Mouse (Mus musculus) heart, embryonic 16.5 days (tissue): ENCODE results near the gene Mtmr4. TPM values are rescaled to one million over a fixed set of nuclear protein-coding genes. Genes with fewer than 3 reads are reported as not detected.
A peak's percentile ranks its signal among the peaks of the same experiment; 100 is the strongest.

Experiments used
- ATAC-seq: fragments of 200-750 bp; cut with Nextera tagmentation; replicated peaks from 2 replicates; pipeline ENCODE4 v1.8.0; 2017; ENCODE audit warnings: moderate number of reproducible peaks; ENCODE audit not compliant: insufficient read depth, low FRiP score; ENCODE audit errors: extremely low read depth
- H3K27ac ChIP-seq: fragments of 300-500 bp; sonication (generic); 2 replicates; pipeline ENCODE4 v1.5.1; 2014; ENCODE audit warnings: mild to moderate bottlenecking, low read length, control low read depth, moderate library complexity
- H3K27me3 ChIP-seq: fragments of 300-500 bp; sonication (generic); 2 replicates; pipeline ENCODE4 v1.6.1; 2014; ENCODE audit warnings: low read length, mixed read lengths; ENCODE audit not compliant: control insufficient read depth, insufficient read depth
- H3K36me3 ChIP-seq: fragments of 300-500 bp; sonication (generic); 2 replicates; pipeline ENCODE4 v1.6.1; 2014; ENCODE audit not compliant: control insufficient read depth, insufficient read depth
- H3K4me1 ChIP-seq: fragments of 300-500 bp; sonication (generic); 2 replicates; pipeline ENCODE4 v1.6.1; 2014; ENCODE audit warnings: low read length, mixed read lengths; ENCODE audit not compliant: control insufficient read depth, insufficient read depth
- H3K4me2 ChIP-seq: fragments of 300-500 bp; sonication (generic); 2 replicates; pipeline ENCODE4 v1.6.1; 2014; ENCODE audit warnings: low read depth, mild to moderate bottlenecking, control low read depth, low read length
- H3K4me3 ChIP-seq: fragments of 300-500 bp; sonication (generic); 2 replicates; pipeline ENCODE4 v1.5.1; 2014; ENCODE audit warnings: mild to moderate bottlenecking, control low read depth, low read length
- H3K9ac ChIP-seq: fragments of 300-500 bp; sonication (generic); 2 replicates; pipeline ENCODE4 v1.6.1; 2014; ENCODE audit warnings: low read length, control low read depth
- H3K9me3 ChIP-seq: fragments of 300-500 bp; sonication (generic); replicated peaks from 2 replicates; pipeline ENCODE4 v1.6.1; 2016; ENCODE audit warnings: low read length; ENCODE audit not compliant: control insufficient read depth
- WGBS: fragments of 180-500 bp; shearing (Covaris S2); extraction: QIAGEN DNeasy Blood & Tissue Kit; methylation state at CpG from one replicate; pipeline ENCODE4 v1.1.7; 2014; 5-methylcytosine and 5-hydroxymethylcytosine counted together
- polyA plus RNA-seq: library from polyadenylated mRNA; unstranded; fragments of >200 nt; fragmentation: Nextera tagmentation; extraction: Ambion mirVana; gene quantifications from 2 replicates; pipeline ENCODE4 v1.2.1, GENCODE M21; 2015

The Mtmr4 gene
- polyA plus RNA-seq, 1 experiment from 2014 or later: 14.8 TPM

- Histone ChIP-seq H3K36me3 (no peaks in the 10 kb centered on the region), H3K27ac (no peak overlapping the region)
Observed at GRCm38 (mm10) chr11:87662822-87663221, 70.9 kb downstream of the Mtmr4 start.

GRCm38 (mm10) chr11:87663948-87664347 lies 72.0 kb downstream of the Mtmr4 start:
- no peak for ATAC-seq
- Histone ChIP-seq H3K4me3 (peak overlapping the region; percentile 31), H3K27ac (no peak overlapping the region), H3K27me3 (peaks cover 7% of the 10 kb centered on the region; the same call in 1 of the 2 replicates), H3K9me3 (no peaks in the 10 kb centered on the region), H3K4me1 (peaks cover 2% of the 10 kb centered on the region; the same call in 1 of the 2 replicates), H3K9ac (no peak overlapping the region), H3K4me2 (0 out of 2 replicates have a peak overlapping the region, but pooled peaks have one; percentile 15), H3K36me3 (no peaks in the 10 kb centered on the region)
- WGBS: 77% methylated on average over 6 of the region's 6 CpGs

More at GRCm38 (mm10) chr11:87662822-87663221, 70.9 kb downstream of the Mtmr4 start:
- H3K4me1 ChIP-seq: peaks cover 2% of the 10 kb centered on the region; the same call in 1 of the 2 replicates
- peak overlapping the region; percentile 63 for H3K4me2 ChIP-seq
- peak overlapping the region; percentile 7 for H3K9ac ChIP-seq
- peak overlapping the region; percentile 45 for H3K4me3 ChIP-seq
- no peak for ATAC-seq
- H3K27me3 ChIP-seq: peaks cover 7% of the 10 kb centered on the region; the same call in 1 of the 2 replicates
- WGBS: 16% methylated on average over 14 of the region's 14 CpGs
- no peaks in the 10 kb centered on the region for H3K9me3 ChIP-seq

DNA sequence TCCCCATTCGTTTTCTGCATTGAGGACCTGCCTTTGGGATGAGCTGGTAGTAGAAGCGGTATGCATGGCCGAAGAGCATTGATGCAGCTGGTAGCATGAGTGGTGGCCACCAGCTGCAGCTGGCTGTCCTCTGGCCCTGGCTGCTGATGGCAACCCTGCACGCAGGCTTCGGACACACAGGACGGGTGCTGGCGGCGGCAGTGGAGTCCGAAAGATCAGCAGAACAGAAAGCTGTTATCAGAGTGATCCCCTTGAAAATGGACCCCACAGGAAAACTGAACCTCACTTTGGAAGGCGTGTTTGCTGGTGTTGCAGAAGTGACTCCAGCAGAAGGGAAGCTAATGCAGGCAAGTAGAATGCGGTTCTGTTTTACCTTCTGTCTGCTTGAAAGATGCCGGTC lies 72.6 kb downstream of the Mtmr4 start:
- peak overlapping the region; percentile 30 for H3K4me2 ChIP-seq
- no peaks in the 10 kb centered on the region for H3K36me3 ChIP-seq
- H3K9ac ChIP-seq: peak overlapping the region; percentile 36
- 67% methylated on average over 12 of the region's 12 CpGs for WGBS
- no peak overlapping the region for H3K27ac ChIP-seq
- no peaks in the 10 kb centered on the region for H3K9me3 ChIP-seq
- H3K4me3 ChIP-seq: peak overlapping the region; percentile 31
- peaks cover 2% of the 10 kb centered on the region; the same call in 1 of the 2 replicates for H3K4me1 ChIP-seq
- H3K27me3 ChIP-seq: peaks cover 7% of the 10 kb centered on the region; the same call in 1 of the 2 replicates
- ATAC-seq: no peak

DNA sequence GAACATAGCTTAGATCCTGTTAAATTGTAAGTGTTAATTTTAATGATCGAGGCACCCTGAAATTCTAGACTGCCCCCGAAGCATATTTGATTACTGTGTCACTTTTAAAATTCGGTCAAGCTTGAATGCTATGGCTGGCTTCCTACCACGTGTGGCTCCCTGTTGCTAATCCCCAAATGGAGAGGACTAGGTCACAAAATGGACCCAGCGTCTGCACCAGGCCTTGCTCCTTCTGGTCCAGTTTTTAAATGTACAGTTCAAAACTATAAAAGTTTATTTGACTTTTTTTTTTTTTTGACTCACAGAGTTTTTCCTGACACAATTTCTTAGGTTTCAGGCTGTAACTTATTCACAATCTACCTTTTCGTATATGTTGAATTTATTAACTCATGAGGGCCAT lies 73.3 kb downstream of the Mtmr4 start:
- no peak for ATAC-seq
- no peaks in the 10 kb centered on the region for H3K36me3 ChIP-seq
- no peak overlapping the region for H3K9ac ChIP-seq
- H3K4me3 ChIP-seq: peak overlapping the region; percentile 12; the same call in 1 of the 2 replicates
- H3K4me1 ChIP-seq: peaks cover 2% of the 10 kb centered on the region; the same call in 1 of the 2 replicates
- H3K9me3 ChIP-seq: no peaks in the 10 kb centered on the region
- no peak overlapping the region for H3K4me2 ChIP-seq
- 74% methylated on average over 6 of the region's 6 CpGs for WGBS
- H3K27ac ChIP-seq: no peak overlapping the region
- H3K27me3 ChIP-seq: peaks cover 7% of the 10 kb centered on the region; the same call in 1 of the 2 replicates

DNA sequence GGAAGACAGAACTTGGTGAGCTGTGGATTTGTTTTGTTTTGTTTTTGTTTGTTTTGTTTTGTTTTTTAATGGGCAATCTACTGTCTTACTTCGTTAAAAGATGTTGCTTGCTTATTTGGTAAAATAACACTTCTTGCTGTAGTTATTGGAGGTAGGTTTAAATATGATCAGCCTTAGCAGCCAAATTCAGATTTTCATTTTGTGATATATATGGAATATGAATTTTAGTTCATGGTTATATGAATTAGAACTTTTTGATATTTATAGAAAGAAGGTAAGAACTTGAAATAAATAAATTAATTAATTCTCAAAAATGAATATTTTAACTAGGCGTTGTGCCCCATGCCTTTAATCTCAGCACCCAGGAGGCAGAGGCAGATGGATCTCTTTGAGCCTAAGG lies 73.7 kb downstream of the Mtmr4 start:
- Histone ChIP-seq H3K4me2 (no peak overlapping the region), H3K4me3 (no peak overlapping the region)

More for the DNA sequence above, 73.7 kb downstream of the Mtmr4 start:
- H3K4me1 ChIP-seq: peaks cover 2% of the 10 kb centered on the region; the same call in 1 of the 2 replicates
- no peak overlapping the region for H3K27ac ChIP-seq
- no peaks in the 10 kb centered on the region for H3K9me3 ChIP-seq
- no peak overlapping the region for H3K9ac ChIP-seq
- no peak for ATAC-seq
- no peaks in the 10 kb centered on the region for H3K36me3 ChIP-seq
- H3K27me3 ChIP-seq: peaks cover 7% of the 10 kb centered on the region; the same call in 1 of the 2 replicates
- 78% methylated on average over 2 of the region's 2 CpGs for WGBS

Other genes with a start within 250 kb of the Mtmr4 start
- gene Ppm1e, start 233.1 kb upstream of the Mtmr4 start, polyA plus RNA-seq: 4.9 and 5.4 TPM in 2 replicates
- gene Rad51c, start 187.2 kb upstream of the Mtmr4 start, polyA plus RNA-seq: 9.2 and 10.1 TPM in 2 replicates
- gene Tex14, start 187.1 kb upstream of the Mtmr4 start, polyA plus RNA-seq: 0.06 and 0.42 TPM in 2 replicates
- gene Gm11492, start 25.5 kb upstream of the Mtmr4 start, polyA plus RNA-seq: not detected in 2 replicates
- gene Sept4, start 23.3 kb upstream of the Mtmr4 start, polyA plus RNA-seq: 27.8 and 32.4 TPM in 2 replicates
- gene Hsf5, start 25.0 kb downstream of the Mtmr4 start, polyA plus RNA-seq: 0.10 and 0.14 TPM in 2 replicates
- 2.1 and 2.4 TPM in 2 replicates for gene Rnf43, start 70.6 kb downstream of the Mtmr4 start, polyA plus RNA-seq
- gene Supt4a, start 145.4 kb downstream of the Mtmr4 start, polyA plus RNA-seq: 100 and 111 TPM in 2 replicates
- gene Tspoap1, start 168.4 kb downstream of the Mtmr4 start, polyA plus RNA-seq: 1.1 and 1.2 TPM in 2 replicates
- gene Mpo, start 201.4 kb downstream of the Mtmr4 start, polyA plus RNA-seq: 1.0 and 2.9 TPM in 2 replicates
- 0.92 and 1.1 TPM in 2 replicates for gene Lpo, start 236.1 kb downstream of the Mtmr4 start, polyA plus RNA-seq